Mouse (Mus musculus) heart, postnatal 0 days (tissue): ENCODE measurements at regions not wholly inside any gene's neighbourhood (a gene's known extent, or its start where the extent isn't known, plus 50 kb on each side); places are given as distances from the start of the nearest gene placed in this dataset.

Experiments used
- CTCF ChIP-seq: IDR thresholded peaks from 2 replicates; pipeline ENCODE4 v1.5.1; 2016; ENCODE audit warnings: antibody characterized with exemption, control low read depth, low read depth
- EP300 ChIP-seq: IDR thresholded peaks from 2 replicates; pipeline ENCODE4 v1.6.1; 2016; ENCODE audit warnings: antibody characterized with exemption, low read depth

DNA sequence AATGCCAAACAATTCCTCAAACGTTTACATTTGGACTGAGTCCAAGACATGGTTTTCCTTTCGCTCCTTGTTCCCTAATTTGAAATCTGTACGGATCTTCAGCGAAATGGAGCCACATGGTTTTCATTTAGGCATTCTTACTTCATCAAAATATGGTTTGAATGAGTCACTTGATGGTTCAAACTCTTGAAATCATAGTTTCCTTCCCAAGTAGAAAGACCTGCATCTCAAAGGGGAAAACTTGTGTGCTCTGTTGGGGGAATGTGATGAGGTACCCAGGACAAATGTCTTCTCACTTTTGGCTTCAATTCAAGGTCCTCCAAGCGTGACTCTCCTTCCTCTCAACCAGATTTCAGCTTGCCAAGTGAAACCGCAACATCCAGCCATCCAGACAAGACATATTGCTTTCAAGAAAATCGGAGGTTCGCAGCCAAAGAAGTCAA is 418.6 kb downstream of the Sorl1 start:
- TF ChIP-seq CTCF, result no peak
- no peak for TF ChIP-seq EP300
